Mouse (Mus musculus) ZHBTc4 (cell line): ENCODE data around the gene Taar5.

Source experiments
- DNase-seq: peaks from one replicate; pipeline ENCODE4 v3.0.0-alpha.2; 2011; ENCODE audit warnings: low read depth, low spot score

Taar5 gene

DNA sequence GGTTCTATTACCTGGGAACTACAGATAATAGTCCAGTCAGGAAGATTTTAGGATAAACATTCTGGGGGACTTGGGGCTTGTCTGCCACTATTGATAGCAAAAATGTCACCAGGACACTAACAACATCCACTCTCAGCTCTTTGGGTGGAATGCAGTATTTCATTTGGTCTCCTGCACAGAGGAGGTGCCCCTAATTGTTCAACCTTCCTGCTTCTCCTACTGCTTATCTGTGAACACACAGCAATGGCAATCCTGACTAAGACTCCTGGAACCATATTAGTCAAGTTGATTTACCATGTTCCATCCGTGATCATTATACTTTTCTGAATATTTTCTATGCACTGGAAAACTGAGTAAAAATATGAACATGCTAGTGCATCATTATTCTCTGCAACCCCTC lies 37.6 kb downstream of the Taar5 start:
- no peak for DNase-seq
